Mouse (Mus musculus) brown adipose tissue, adult 24 weeks (tissue): ENCODE data around the gene Foxp1. TPM values are rescaled to one million over a fixed set of nuclear protein-coding genes. Genes with fewer than 3 reads are reported as not detected.

Source experiments
- H3K27ac ChIP-seq: fragments of 200-500 bp; replicated peaks from 2 replicates; pipeline ENCODE4 v1.5.1; 2012; ENCODE audit warnings: low read depth, mild to moderate bottlenecking, low read length
- H3K4me1 ChIP-seq: fragments of 200-500 bp; 2 replicates; pipeline ENCODE4 v1.6.1; 2012; ENCODE audit warnings: low read length, mixed read lengths; ENCODE audit not compliant: control insufficient read depth, insufficient read depth, insufficient read length
- H3K4me3 ChIP-seq: fragments of 200-500 bp; 2 replicates; pipeline ENCODE4 v1.5.1; 2012; ENCODE audit warnings: low read depth, mild to moderate bottlenecking, low read length, moderate library complexity; ENCODE audit not compliant: insufficient read depth
- polyA plus RNA-seq: library from polyadenylated mRNA; stranded (reverse); fragments of >200 nt; gene quantifications from 2 replicates; pipeline ENCODE4 v1.2.4, GENCODE M21; 2012; ENCODE audit not compliant: missing spikeins, insufficient read depth, insufficient read length

Gene Foxp1
- polyA plus RNA-seq, 1 experiment: 10.1 TPM

GRCm38 (mm10) chr6:99078089-99078488 lies 444.4 kb downstream of the Foxp1 start:
- Histone ChIP-seq H3K4me3 (no peak overlapping the region), H3K4me1 (peaks cover 9% of the 10 kb centered on the region; the same call in 1 of the 2 replicates), H3K27ac (no peak overlapping the region)

DNA sequence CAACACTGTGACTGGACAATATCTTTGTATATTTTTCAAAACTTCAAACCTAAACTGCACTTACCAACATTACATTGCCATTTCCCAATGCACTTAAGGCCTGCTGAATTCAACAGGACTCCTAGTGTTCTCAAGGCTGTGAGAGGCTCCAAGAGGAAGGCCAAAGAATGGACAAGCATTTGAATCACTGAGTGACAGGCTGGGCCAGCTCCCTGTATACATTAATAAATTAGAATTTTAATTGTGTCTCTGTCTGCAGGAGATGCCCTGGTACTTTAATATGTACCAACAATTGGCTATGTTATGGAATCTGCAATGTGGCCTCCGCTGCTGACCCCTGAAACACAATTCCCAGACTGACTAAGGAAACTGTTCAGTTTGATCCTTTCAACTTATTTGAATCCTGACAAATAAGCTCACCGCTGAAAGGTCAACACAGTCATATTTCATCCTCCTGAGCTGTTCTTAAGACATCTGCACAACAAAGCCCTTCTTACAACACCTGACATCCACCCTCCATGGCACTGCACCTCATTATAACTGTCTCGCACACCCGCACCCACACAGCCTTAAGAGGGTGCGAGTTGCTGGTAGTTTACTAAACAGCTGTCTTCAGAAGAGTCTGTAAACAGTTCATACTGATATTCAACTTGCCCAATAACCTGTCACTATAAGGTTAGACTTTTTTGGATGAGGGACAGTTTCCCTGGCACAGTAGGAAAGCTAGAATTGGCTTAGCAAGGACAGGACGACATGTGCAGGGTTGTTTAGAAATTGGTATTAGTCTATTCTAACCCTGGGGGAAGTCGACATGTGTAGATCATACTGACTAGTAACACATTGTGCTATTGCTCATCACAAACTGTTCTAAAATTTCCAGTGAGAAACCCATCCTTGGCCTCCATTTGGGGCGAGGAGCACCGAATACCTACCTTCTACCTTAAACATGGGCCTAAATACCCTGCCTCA lies 448.9 kb downstream of the Foxp1 start:
- Histone ChIP-seq H3K4me1 (no peaks in the 10 kb centered on the region; the same call in 1 of the 2 replicates), H3K4me3 (no peak overlapping the region), H3K27ac (no peak overlapping the region)

GRCm38 (mm10) chr6:99070710-99071109 lies 451.8 kb downstream of the Foxp1 start:
- Histone ChIP-seq H3K4me3 (no peak overlapping the region), H3K4me1 (peaks cover 7% of the 10 kb centered on the region), H3K27ac (no peak overlapping the region)

DNA sequence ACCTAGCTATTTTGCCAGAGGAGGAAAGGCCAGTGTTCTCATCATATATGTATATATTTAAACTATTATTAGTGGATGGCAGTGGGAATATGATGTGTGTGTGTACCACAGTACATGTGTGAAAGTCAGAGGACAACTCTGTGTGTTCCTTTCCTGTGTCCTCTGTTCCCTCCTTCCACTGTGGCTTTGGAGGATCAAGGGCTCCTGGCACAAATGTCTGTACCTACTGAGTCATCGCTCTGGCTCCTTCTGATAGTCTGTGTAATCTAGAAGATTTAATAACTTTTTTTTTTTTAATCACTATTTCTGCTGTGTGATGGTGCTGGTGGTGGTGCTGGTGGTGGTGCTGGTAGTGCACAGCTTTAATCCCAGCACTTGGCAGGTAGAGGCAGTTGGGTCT lies 452.8 kb downstream of the Foxp1 start:
- Histone ChIP-seq H3K27ac (no peak overlapping the region), H3K4me1 (peaks cover 14% of the 10 kb centered on the region), H3K4me3 (no peak overlapping the region)

- Histone ChIP-seq H3K4me1 (peaks cover 21% of the 10 kb centered on the region), H3K4me3 (peak overlapping the region; percentile 1; the same call in 1 of the 2 replicates), H3K27ac (peak overlapping the region; percentile 78)
Measured at GRCm38 (mm10) chr6:99065569-99066353, 456.8 kb downstream of the Foxp1 start.

DNA sequence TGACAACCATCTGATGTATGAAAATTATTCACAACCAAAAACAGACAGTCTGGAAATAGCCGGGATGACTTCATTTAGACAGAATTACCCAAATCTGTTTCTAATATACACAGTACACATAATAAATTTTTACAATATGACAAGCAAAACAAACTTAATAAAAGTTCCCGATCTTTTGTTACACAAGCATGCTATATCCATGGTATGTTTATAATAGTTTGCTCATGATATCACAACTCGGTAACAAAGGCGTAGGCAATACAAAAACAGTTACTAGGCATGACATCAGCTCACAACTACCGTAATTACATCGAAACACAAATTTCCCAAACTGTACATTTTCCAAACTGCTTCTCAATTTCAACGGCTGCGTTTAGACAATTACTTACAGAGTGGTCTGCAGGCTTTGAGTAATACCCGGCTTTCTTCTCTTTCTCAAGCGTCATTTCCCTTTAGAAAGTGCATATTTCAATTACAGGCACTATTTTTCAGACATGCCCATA lies 458.5 kb downstream of the Foxp1 start:
- Histone ChIP-seq H3K4me1 (peaks cover 21% of the 10 kb centered on the region), H3K27ac (no peak overlapping the region), H3K4me3 (no peak overlapping the region)

DNA sequence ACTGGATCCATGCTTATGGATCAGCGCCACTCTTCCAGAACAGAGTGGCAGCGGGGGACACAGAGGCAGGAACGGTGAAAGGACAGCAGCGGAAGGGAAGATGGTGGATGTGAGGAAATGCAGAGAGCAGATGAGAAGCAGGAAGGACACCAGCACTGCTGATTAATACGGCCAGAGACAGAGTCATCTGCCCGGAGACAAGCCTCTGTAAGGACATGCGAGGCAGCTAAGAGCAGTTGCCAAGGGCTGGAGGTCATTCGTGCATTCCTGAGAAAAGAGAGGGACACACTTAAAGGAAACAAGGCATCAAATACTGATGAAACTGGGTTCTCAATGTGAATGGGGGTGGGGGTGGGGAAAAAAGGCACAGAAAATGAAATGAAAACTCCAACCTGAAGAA lies 459.6 kb downstream of the Foxp1 start:
- Histone ChIP-seq H3K4me3 (no peak overlapping the region), H3K27ac (no peak overlapping the region), H3K4me1 (peaks cover 21% of the 10 kb centered on the region)

DNA sequence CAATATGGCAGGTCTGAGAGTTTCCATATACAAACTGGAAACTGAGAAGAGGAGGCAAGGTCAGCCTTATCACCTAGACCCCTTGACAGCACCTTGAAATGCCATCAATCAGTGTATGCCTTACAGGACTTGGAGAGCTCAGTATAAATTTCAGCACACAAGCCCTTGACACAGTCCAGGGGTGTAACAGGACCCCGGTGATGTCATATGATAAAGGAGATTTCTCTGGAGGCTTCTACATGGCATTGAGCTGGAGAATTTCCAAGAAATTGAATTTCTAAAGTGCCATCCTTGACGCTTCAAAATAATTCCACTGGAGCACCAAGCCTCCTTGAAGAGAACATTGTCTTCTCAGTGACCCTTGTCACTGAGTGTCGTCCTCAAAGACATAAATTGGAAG lies 463.8 kb downstream of the Foxp1 start:
- Histone ChIP-seq H3K4me1 (0 out of 2 replicates have a peak, but pooled peaks cover 6% of the 10 kb centered on the region), H3K27ac (no peak overlapping the region), H3K4me3 (no peak overlapping the region)

DNA sequence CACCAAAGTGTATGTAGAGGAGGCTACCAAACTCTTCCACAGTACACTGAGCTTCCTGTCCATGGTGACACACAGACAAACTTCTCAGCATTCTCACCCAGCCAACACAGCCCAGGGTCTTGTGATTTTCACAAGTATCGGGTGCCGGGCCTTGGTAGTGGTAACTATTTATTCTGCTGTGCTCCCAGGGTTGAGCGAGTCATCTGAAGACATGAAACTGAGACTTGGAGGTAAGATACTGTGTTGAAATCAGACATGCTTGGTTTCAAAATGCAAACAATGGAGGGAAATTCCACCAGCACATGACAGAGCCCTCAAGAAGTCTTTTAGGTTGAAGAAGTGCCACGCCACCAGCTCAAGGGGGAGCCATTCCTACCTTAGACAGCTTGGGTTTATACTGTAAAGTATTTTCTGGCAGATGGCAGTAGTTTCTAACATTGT lies 465.4 kb downstream of the Foxp1 start:
- no peak overlapping the region for H3K27ac ChIP-seq
- H3K4me3 ChIP-seq: no peak overlapping the region
- 0 out of 2 replicates have a peak, but pooled peaks cover 3% of the 10 kb centered on the region for H3K4me1 ChIP-seq

DNA sequence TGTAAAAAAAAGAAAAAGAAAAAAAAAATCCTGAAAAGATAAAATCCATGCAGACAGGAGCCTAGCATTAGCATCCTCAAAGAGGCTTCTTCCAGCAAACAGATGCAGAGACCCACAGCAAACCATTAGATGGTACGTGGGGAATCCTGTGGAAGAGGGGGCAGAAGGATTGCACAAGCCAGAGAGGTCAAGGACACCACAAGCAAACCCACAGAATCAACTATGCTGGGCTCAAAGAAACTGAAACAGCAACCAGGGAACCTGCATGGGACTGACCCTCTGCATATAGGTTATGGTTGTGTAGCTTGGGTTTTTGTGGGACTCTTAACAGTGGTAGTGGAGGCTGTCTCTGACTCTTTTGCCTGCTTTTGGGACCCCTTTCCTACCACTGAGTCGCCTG lies 466.1 kb downstream of the Foxp1 start:
- no peak overlapping the region for H3K4me3 ChIP-seq
- H3K27ac ChIP-seq: no peak overlapping the region
- 0 out of 2 replicates have a peak, but pooled peaks cover 3% of the 10 kb centered on the region for H3K4me1 ChIP-seq

DNA sequence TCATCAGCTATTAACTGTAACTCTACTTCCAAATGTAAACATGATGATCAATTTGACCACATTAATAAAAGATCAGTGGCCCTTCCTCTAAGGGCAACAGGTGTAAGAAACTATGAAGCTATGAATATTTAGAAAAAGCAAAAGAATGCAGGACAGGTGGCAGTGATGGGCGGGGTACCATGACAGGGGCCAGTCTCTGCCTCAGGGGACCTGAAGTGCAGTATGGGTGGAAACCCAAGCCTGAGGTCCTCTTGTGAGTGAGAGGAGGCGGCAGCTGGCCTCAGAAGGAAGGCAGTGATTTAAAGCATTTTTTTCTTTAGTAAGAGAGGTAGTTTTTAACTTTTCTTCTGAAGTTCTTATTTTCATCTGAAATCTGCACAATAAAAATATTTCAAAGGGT lies 468.5 kb downstream of the Foxp1 start:
- H3K27ac ChIP-seq: no peak overlapping the region
- 0 out of 2 replicates have a peak, but pooled peaks cover 3% of the 10 kb centered on the region for H3K4me1 ChIP-seq
- H3K4me3 ChIP-seq: no peak overlapping the region

DNA sequence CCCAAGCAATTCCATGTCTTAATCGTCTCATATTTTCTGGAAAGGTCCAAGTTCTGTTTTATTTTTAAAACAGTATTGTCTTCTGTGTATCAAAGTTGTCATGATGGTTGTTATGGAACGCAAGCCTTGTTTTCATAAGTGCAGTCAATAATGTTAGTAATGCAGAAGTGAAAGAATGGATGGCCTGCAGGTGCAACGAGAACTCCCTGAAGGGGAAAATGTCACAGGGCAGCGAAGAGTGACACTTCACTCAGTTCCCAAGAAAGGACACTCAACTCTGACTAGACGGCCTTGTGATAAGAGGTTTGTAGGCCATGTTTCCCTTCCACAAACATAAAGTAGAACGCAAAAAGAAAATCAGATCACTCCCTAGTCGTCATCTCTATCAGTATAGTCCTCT lies 469.4 kb downstream of the Foxp1 start:
- Histone ChIP-seq H3K4me1 (0 out of 2 replicates have a peak, but pooled peaks cover 3% of the 10 kb centered on the region), H3K27ac (no peak overlapping the region), H3K4me3 (no peak overlapping the region)

GRCm38 (mm10) chr6:99051724-99052123 lies 470.8 kb downstream of the Foxp1 start:
- no peak overlapping the region for H3K4me3 ChIP-seq
- H3K4me1 ChIP-seq: no peaks in the 10 kb centered on the region
- no peak overlapping the region for H3K27ac ChIP-seq

DNA sequence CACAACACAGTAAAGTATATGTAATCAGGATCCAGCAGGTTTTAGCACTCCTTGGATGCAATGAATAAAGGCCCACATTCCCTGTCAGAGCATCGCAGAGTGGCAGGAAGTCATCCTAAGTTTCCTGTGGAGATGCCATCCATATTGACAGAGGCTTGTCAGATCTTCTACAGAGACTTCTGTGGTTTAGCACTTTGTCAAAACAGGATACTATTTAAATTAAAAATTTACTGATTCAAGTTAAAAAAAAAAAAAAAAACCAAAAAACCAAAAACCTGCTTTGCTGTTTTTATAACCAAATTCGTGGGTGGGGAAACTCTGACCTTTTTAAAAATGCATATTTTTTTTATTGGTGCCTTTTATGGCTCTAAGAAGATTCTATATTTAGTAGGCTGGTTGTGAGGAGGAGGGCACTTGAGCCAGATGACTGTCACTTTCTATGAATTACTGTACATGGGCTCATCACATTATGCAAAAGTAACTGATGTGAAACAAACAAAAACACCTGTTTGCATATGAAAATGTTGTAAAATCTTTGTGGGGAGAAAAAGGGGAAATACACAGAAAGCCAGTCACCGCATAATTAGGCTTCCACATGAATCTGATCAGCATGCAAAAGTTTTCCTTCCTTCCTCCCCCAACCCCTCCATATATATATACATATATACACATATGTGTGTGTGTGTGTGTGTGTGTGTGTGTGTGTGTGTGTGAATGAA lies 472.1 kb downstream of the Foxp1 start:
- Histone ChIP-seq H3K4me3 (no peak overlapping the region), H3K4me1 (no peaks in the 10 kb centered on the region), H3K27ac (no peak overlapping the region)
